Mouse (Mus musculus) ovary, postnatal 36 days (tissue): ENCODE results near the gene Ect2.

Experiments used
- DNase-seq: peaks from one replicate; pipeline ENCODE4 v3.0.0; 2022; ENCODE audit warnings: low spot score, mixed read lengths

Ect2 gene

GRCm38 (mm10) chr3:27153701-27154209 lies at the start of gene Ect2:
Gene Ect2, minus strand, starts transcription at chr3:27153878.
- DNase-seq: peak; percentile 97

GRCm38 (mm10) chr3:27201728-27202411 lies 48.2 kb upstream of the Ect2 start:
- no peak for DNase-seq

- no peak for DNase-seq
Measured at GRCm38 (mm10) chr3:27199120-27199519, 45.4 kb upstream of the Ect2 start.

- DNase-seq: no peak
Measured at GRCm38 (mm10) chr3:27197816-27198215, 44.1 kb upstream of the Ect2 start.

- no peak for DNase-seq
Measured at GRCm38 (mm10) chr3:27196529-27196928, 42.9 kb upstream of the Ect2 start.

- no peak for DNase-seq
Measured at GRCm38 (mm10) chr3:27195573-27196227, 42.0 kb upstream of the Ect2 start.

GRCm38 (mm10) chr3:27195153-27195552 lies 41.5 kb upstream of the Ect2 start:
- no peak for DNase-seq

- no peak for DNase-seq
Measured at GRCm38 (mm10) chr3:27193844-27194317, 40.2 kb upstream of the Ect2 start.

GRCm38 (mm10) chr3:27191856-27192255 lies 38.2 kb upstream of the Ect2 start:
- no peak for DNase-seq

- DNase-seq: no peak
Measured at GRCm38 (mm10) chr3:27190865-27191264, 37.2 kb upstream of the Ect2 start.

GRCm38 (mm10) chr3:27189320-27190261 lies 35.9 kb upstream of the Ect2 start:
- DNase-seq: peak; percentile 80

GRCm38 (mm10) chr3:27188386-27188785 lies 34.7 kb upstream of the Ect2 start:
- no peak for DNase-seq

GRCm38 (mm10) chr3:27183601-27184175 lies 30.0 kb upstream of the Ect2 start:
- DNase-seq: peak; percentile 45

- DNase-seq: peak; percentile 92
Measured at GRCm38 (mm10) chr3:27182733-27183600, 29.3 kb upstream of the Ect2 start, which contains the start of gene Nceh1. Gene Nceh1, plus strand, starts transcription at chr3:27182965.

- no peak for DNase-seq
Measured at GRCm38 (mm10) chr3:27179711-27180110, 26.0 kb upstream of the Ect2 start.

GRCm38 (mm10) chr3:27170257-27170656 lies 16.6 kb upstream of the Ect2 start:
- DNase-seq: no peak

- DNase-seq: no peak
Measured at GRCm38 (mm10) chr3:27165481-27166065, 11.9 kb upstream of the Ect2 start.

- DNase-seq: no peak
Measured at GRCm38 (mm10) chr3:27162410-27162804, 8.7 kb upstream of the Ect2 start.

- no peak for DNase-seq
Measured at GRCm38 (mm10) chr3:27161645-27162409, 8.1 kb upstream of the Ect2 start.

GRCm38 (mm10) chr3:27158910-27159309 lies 5.2 kb upstream of the Ect2 start:
- DNase-seq: no peak
